11 mouse cellular contexts compared by ENCODE assay signal in the genomic region with DNA sequence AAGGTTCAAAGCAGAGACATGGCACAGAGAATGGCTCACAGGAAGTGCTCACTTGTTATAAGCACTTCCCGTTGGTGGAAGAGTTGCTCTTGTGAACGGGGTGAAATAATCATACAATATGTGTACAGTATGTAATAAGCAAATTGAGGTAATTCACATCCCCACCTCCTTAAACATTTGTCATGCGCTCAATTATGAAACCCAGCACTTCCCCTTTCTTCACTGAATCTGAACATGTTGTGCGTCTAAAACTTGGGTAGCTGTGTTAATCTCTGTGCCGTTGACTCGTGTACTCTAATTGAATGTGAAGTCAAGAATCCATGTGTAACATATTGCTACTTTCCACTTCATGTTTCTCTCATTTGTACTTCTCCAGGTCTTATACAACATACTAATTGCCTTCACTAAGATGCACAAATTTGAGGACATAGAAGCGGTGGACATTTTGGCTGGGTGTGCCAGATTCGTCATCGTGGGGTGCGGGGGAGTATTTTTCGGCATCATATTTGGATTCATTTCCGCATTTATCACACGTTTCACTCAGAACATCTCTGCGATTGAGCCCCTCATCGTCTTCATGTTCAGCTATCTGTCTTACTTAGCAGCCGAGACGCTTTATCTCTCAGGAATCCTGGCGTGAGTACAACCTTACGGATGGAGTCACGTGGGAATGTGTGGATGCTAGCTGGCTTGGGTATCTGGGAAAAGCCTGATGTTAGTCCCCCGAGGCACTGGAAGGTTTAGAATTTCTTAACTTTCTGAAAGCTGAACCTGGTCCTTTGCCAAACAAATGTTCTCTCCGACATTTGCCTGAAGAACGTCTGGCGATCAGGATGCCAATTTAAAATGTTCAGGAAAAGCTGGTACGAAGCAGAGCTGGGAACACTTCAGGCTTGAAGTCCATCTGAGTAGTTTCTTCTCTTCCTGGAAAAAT. TPM values are rescaled to one million over a fixed set of nuclear protein-coding genes. Genes with fewer than 3 reads are reported as not detected.
DNase-seq lines count a peak whose midpoint lies in the region; ATAC-seq and TF ChIP-seq lines count a peak whose summit lies in the region.
"Had no signal": no experiment of that assay in that cellular context is flagged by ENCODE, and none has a peak within 500 bp of the region (broad histone marks: within the 10 kb centered on the region; RNA-seq: fewer than 3 reads in every experiment).

No protein-coding gene starts in this region.

- DNase-seq in heart, adult 8-10 months (ENCODE audit: low spot score): peak; percentile 20
- DNase-seq in heart, postnatal 25 days (ENCODE audit: low spot score): no peak
- peak; percentile 40 to 60 for DNase-seq in right cerebral cortex, adult 2 months (ENCODE audit: low spot score in 2 of 2)
- DNase-seq in embryo, embryonic 9.5 days (ENCODE audit: extremely low spot score): no peak
- DNase-seq in cerebellum, adult 9-11 months: no peak
- DNase-seq: thymus, adult 2 months had no signal

- no peak for TF ChIP-seq POLR2A in cortical plate, adult 2 months (IDR thresholded peaks at IDR 0.05; ENCODE audit: extremely low read depth, insufficient read depth, low read length)

- no peaks in the 10 kb centered on the region for H3K9me3 ChIP-seq in hindbrain, embryonic 12.5 days (replicated peaks)
- H3K9me3 ChIP-seq: hindbrain, embryonic 15.5 days; megakaryocyte, embryonic 14.5 days had no signal

- 88% methylated on average over 25 of the region's 25 CpGs for WGBS in hindbrain, embryonic 12.5 days

- no peak overlapping the region for H3K9ac ChIP-seq in hindbrain, embryonic 12.5 days
- H3K9ac ChIP-seq: hindbrain, embryonic 15.5 days had no signal

- H3K36me3 ChIP-seq in hindbrain, embryonic 12.5 days: no peaks in the 10 kb centered on the region
- H3K36me3 ChIP-seq: hindbrain, embryonic 15.5 days had no signal

- no peak for TF ChIP-seq CTCF in cortical plate, adult 2 months (IDR thresholded peaks at IDR 0.05; ENCODE audit: extremely low read depth, insufficient read depth, low read length)

- H3K27ac ChIP-seq in cortical plate, adult 2 months (ENCODE audit: insufficient read depth, low read length): no peak overlapping the region
- H3K27ac ChIP-seq in hindbrain, embryonic 12.5 days: no peak overlapping the region
- H3K27ac ChIP-seq: hindbrain, embryonic 15.5 days had no signal

- H3K27me3 ChIP-seq in hindbrain, embryonic 12.5 days: no peaks in the 10 kb centered on the region
- H3K27me3 ChIP-seq: hindbrain, embryonic 15.5 days; megakaryocyte, embryonic 14.5 days had no signal

- peak; percentile 53 to 62; a peak in 3 of 4 replicates for ATAC-seq in hematopoietic stem cell, adult 5-6 weeks (replicated peaks in 1 of 2; ENCODE audit: insufficient read depth in 1 of 2, low FRiP score in 2 of 2, low TSS enrichment in 1 of 2, low read depth in 1 of 2, poor library complexity in 2 of 2, severe bottlenecking in 2 of 2)
- ATAC-seq in hindbrain, embryonic 12.5 days (ENCODE audit: low FRiP score): no peak

- no peak overlapping the region for H3K4me2 ChIP-seq in hindbrain, embryonic 12.5 days (replicated peaks)
- H3K4me2 ChIP-seq: hindbrain, embryonic 15.5 days had no signal

- peak overlapping the region; percentile 16 for H3K4me3 ChIP-seq in cortical plate, adult 2 months (ENCODE audit: insufficient read depth, low read length)
- no peak overlapping the region for H3K4me3 ChIP-seq in hindbrain, embryonic 12.5 days
- H3K4me3 ChIP-seq: hindbrain, embryonic 15.5 days; megakaryocyte, embryonic 14.5 days had no signal

- intact Hi-C loops in heart, postnatal 25 days (cut with DNase I): no loop called here

- no peaks in the 10 kb centered on the region for H3K4me1 ChIP-seq in cortical plate, adult 2 months (ENCODE audit: control insufficient read depth, insufficient read depth, low read length)
- no peaks in the 10 kb centered on the region for H3K4me1 ChIP-seq in hindbrain, embryonic 12.5 days
- H3K4me1 ChIP-seq: hindbrain, embryonic 15.5 days; megakaryocyte, embryonic 14.5 days had no signal

RNA-seq across cellular contexts. Expression of gene Slc9a4, which starts 20.8 kb away (rescaled TPM):
- total RNA-seq in heart, adult 8-10 months (2022): under 1 TPM; 0.06 to 0.54 (median 0.17) TPM
- not detected for total RNA-seq in heart, postnatal 25 days (2021)
- 0.33 and 1.0 TPM in 2 replicates for polyA plus RNA-seq in cortical plate, adult 2 months (2012; rRNA removed)
- not detected in 2 replicates for total RNA-seq in hematopoietic stem cell, adult 5-6 weeks (2017)
- polyA plus RNA-seq in hindbrain, embryonic 12.5 days (2016; fragmentation: Nextera tagmentation; extraction: Ambion mirVana): 0.26 TPM in 1 of 2 replicates, not detected in the other
- polyA plus RNA-seq: hindbrain, embryonic 15.5 days had no signal

Comparison
In these comparisons a context has a peak if more than half of its experiments do, and no peak if none do; other contexts are left out.
1. DNase-seq: peak in heart, adult 8-10 months (single experiment) and right cerebral cortex, adult 2 months (2 of 2); none in heart, postnatal 25 days (single experiment), embryo, embryonic 9.5 days (single experiment) and cerebellum, adult 9-11 months (single experiment).